Mouse (Mus musculus) brain, embryonic 14.5 days (tissue): ENCODE results near the gene Zfp61.

Experiments used
- CTCF ChIP-seq: fragments of 200-500 bp; IDR thresholded peaks from 2 replicates; pipeline ENCODE4 v1.5.1; 2012; ENCODE audit warnings: inconsistent platforms, mild to moderate bottlenecking, moderate library complexity, borderline replicate concordance; ENCODE audit not compliant: insufficient read depth, insufficient read length; ENCODE audit errors: extremely low read depth
- POLR2A ChIP-seq: fragments of 200-500 bp; IDR thresholded peaks from 2 replicates; pipeline ENCODE4 v1.6.1; 2012; ENCODE audit warnings: mild to moderate bottlenecking, inconsistent platforms, borderline replicate concordance; ENCODE audit not compliant: poor library complexity, insufficient read depth, insufficient read length, severe bottlenecking; ENCODE audit errors: extremely low read depth

DNA sequence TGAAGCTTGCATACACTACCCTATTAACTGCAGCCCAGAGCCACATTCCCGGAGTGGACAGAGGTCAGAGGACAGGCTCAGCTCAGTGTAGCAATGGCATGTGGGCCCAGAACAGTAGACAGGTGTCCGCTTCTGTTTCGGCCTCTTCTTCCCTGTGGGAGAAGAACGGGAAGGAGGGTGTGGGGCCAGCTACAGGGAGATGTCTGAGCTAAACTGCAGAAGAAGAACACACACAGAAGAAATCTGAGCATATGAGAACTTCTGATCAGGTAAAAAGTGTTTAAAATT is 20.2 kb downstream of the Zfp61 start:
- TF ChIP-seq CTCF (no peak), POLR2A (no peak)
